Mouse (Mus musculus) MEL-GATA-1-ER (cell line): ENCODE measurements at regions not wholly inside any gene's neighbourhood (a gene's known extent, or its start where the extent isn't known, plus 50 kb on each side); places are given as distances from the start of the nearest gene placed in this dataset.

Experiments
- DNase-seq: peaks from one replicate; pipeline ENCODE4 v3.0.0-alpha.2; 2012; ENCODE audit warnings: low read depth; ENCODE audit errors: extremely low read depth

DNA sequence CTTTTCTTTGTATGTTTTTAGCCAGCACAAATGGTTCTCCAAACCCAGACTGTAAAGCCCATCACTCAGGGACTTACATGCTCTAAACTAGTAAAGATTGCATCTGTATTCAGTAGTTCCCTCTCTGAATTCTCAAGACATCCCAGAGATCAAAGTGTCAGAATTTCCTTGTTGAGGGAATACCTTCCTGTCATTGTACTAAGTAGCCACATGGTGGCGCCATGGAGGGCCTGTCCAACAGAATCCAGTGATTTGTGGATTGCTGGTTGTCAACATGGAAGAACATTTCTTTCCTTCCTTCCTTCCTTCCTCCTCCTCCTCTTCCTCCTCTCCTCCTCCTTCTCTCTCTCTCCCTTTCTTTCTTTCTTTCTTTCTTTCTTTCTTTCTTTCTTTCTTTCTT lies 93.6 kb upstream of the Trpm1 start:
- DNase-seq = peak; percentile 59

DNA sequence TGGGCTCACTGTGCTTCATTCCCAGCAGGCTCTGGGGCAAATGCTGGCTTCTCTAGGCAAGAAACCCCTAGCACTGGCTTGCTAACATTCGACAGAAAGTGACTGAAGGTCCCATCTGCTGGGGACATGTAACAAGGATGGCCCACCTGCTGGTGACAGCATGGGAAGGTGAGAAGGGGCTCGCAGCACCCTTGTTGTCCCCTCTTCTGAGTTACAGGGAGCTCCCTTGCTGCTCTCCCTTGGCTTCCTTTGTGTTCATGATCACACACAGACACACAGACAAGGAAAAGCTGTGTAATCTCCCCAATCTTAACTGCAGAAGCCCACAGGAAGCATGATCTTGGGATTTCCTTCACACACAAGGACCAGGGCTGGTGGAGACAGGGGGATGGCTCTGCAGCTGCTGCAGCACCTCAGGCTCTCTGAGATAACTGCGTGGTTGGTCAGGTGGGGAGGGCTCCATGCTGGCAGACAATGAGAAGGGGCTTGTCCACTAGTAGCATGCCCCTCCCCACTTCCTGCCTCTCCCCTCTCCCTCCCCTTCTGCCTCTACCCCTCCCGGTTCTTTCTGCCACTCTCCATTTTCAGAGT lies 95.3 kb upstream of the Trpm1 start:
- DNase-seq = no peak

- DNase-seq = peak; percentile 87
Observed at GRCm38 (mm10) chr7:64057873-64058272, 95.8 kb upstream of the Trpm1 start.

DNA sequence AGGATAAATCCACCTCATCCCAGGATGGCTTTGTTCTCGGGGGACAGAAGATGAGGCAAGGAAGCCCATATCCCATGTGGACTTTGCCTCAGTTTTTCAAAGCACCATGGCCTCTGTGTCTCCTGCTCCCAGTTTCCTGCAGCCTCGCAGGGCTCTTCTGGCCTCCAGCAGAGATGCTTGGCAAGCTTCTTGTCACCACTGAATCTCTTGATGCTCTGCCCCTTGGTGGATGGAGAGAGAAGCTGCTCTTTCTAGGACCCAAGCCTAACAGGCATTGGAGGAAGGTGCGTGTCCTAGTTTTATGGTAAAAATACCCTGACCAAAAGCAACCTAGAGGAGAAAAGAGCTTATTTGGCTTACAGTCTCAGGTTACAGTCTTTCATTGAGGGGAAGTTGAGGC lies 97.1 kb upstream of the Trpm1 start:
- no peak for DNase-seq

GRCm38 (mm10) chr7:64054996-64055395 lies 98.6 kb upstream of the Trpm1 start:
- DNase-seq = no peak

DNA sequence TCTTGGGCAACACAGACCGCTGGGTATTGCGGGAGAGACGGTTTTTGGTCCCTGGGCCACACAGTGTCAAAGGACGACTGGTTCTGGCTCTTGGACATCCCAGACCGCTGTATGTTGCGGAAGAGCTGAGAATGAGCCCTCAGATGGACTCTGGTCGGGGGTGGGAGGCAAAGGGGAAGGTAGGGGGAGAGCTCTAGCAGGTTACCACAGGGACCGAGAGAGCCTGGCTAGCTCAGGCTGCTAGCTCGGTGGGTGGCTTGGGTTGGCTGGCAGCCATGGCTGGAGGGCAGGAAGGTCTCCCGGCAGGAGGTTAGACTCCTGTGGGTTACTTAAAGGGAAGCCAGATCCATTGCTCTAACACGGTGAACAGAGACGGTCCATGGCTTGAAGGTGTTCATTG lies 99.9 kb upstream of the Trpm1 start:
- DNase-seq = no peak

DNA sequence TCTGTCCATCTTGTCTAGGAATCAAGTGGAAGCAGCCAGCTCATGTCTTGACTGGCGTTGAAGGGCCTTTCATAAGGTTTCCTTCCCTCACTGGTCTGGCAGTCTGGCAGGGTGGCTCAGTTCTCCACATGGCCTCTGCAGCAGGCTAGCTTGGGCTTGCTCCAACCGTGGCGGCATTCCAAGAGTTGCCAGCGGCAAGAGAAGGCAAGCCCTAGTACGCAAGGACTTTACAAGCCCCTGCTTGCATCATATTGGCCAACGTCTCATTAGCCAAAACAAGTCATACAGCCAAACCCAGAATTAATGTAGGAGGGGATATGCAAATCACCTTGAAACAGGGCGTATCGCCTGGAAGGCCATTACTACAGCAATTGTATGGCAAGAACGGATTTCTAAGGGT lies 101.2 kb upstream of the Trpm1 start:
- no peak for DNase-seq

DNA sequence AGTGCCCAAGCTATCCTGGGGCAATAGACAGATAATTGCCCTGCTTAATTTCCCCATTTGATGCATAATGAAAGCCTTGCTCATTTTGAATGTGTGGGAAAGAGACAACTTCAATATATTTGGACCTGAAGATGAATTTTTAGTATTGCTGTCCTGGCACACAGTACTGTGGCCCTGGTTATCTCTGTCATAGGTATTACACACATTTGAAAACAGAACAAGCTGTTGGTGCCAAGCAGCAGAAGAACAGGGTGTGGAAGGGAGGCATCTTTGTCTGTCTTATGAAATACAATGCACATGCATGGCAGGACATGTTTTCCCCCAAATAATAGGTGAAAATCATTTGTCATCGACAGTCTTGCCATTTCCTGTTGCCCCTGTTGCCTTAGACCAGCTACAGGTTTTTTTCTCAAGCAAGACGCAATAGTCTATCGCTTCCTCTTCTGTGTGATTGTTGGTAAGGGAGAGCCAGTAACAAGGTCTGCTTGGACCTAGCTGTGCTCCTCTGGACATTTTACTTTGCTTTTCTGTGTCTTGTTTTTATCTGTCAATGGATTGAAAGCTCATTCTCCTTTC lies 102.7 kb upstream of the Trpm1 start:
- no peak for DNase-seq

DNA sequence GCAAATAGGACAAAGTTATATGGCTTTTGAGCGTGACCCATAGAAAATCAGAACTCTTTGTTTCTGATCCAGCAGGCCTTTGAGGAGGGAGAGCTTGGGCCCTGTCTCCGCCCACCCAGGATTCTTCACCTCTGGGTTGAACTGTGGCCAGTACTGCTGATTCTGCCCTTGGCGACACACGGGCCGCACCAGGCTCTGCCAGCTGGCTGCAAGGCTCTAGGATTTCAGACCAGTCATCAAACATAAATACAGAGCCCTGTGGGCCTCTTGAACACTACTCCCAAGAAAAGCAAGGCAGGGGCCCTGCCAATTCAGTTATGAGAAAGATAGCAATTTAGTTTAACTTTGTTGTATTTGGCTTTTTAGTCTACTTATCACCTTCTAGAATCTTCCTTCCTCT lies 103.4 kb upstream of the Trpm1 start:
- no peak for DNase-seq

GRCm38 (mm10) chr7:64049183-64049965 lies 104.3 kb upstream of the Trpm1 start:
- peak; percentile 97 for DNase-seq

- DNase-seq = peak; percentile 84
Observed at GRCm38 (mm10) chr7:64048452-64049182, 105.0 kb upstream of the Trpm1 start.

DNA sequence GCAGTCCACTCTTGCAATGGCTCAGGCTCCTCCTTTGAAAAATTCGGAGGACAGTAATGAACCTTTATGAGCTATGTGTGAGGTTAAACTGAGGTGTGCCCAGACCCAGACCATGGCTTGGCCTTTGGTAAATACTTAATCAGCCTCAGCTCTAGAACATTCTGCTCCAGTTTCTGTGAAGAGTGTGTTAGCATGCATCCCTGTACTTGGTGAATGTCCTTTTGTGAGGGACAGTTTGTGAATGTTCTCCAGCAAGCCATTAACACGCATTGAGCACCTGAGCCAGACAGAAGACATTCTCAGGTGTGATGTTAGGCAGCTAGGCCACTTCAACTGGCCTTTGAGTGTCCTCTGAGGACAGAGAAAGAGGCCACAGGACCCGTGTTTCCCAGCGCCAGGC lies 105.8 kb upstream of the Trpm1 start:
- no peak for DNase-seq

GRCm38 (mm10) chr7:64045292-64045691 lies 106.6 kb upstream of the Klf13 start:
- DNase-seq = no peak

GRCm38 (mm10) chr7:64042978-64043377 lies 104.3 kb upstream of the Klf13 start:
- no peak for DNase-seq

DNA sequence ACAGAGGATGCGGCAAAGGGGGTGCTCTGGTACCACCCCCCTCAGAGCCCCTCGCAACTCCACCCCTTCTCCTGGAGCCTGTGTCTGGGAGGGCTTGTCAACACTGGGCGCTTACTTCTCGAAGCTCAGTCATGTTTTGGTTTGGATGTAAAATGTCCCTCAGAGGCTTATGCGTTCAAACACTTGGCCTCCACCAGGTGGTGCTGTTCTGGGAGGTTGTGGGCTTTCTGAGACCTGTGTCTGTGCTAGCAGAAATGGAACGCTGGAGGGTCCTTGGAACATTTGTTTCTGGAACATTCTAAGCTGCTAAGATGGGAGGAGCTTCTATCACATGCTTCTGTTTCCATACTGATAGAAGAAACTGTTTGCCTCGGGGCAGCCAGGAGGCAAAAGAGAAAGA lies 102.6 kb upstream of the Klf13 start:
- no peak for DNase-seq

DNA sequence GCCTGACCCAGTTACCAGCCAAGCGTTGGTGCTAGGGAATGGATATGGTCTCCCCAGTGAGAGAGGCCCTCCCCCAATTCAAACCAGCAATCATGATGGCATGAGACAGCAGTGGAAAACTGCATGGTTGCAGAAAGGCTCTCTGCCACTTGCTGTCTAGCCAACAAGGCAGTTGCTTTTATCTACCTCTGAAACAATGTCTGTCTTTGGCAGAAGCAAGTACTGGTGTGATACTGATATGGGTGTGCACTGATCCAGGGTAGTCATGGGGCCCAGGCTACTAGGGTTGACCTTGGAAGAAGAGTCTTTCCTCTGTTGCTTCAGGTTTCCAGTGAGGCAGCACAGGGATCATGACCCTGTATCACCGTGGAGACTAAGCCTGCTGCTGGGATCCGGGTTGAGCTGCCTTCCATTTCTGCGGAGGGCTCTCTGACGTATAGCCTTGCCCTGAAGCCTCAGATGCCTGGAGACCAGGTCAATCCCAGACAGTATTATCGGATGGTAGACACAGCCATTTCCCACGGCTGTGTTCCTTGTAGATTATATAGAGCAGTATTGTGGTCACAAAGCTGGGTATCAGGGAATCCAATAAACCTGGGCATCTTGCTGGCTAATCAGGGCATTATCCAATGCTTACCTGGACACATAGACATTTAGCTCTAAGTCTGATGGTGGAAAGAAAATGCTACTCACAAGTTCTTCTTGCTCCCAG lies 101.5 kb upstream of the Klf13 start:
- DNase-seq = no peak

- DNase-seq = no peak
Observed at GRCm38 (mm10) chr7:64037701-64038231, 99.1 kb upstream of the Klf13 start.

- no peak for DNase-seq
Observed at GRCm38 (mm10) chr7:64036154-64036553, 97.4 kb upstream of the Klf13 start.

DNA sequence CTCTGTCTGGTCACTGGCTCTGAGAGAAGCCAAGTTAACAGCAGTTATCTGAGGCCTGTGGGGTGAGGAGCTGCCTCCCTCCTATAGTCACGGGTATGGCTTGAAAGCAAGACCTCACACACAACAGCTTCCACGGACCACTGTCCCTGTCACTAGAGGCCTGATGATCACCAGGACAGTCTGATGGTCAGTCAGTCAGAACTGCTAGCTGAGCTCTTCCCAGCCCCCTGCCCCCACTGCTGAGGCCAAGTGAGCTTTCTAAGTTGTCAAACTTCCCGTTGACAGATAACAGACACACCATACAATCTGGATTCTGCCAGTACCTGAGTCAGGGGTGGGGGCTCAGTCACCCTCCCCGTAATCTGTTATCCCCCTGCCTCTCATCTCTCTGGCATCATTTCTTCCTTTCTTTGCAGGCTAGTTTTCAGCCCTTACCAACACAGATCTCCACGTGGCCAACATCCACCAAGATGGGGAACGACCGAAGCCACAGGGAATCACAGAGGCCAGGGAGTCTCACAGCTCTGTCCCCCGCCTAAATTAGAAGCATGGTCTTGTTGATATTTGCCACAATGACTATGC lies 96.4 kb upstream of the Klf13 start:
- no peak for DNase-seq

DNA sequence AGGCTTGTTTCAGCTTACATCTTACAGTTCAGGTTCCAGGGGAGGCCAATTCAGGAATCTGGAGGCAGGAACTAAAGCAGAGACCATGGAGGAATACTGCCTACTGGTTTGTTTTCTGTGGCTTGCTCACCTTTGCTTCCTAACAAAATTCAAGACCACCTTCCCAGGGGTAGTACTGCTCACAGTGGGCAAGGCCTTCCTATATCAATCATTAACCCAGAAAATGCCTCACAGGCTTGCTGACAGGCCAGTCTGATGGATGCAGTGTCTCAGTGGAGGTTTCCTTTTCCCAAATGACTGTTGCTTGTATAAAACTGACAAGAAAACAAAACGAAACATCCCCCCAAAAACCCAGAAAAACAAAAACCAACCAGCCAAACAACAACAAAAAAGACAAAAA lies 95.8 kb upstream of the Klf13 start:
- DNase-seq = no peak

DNA sequence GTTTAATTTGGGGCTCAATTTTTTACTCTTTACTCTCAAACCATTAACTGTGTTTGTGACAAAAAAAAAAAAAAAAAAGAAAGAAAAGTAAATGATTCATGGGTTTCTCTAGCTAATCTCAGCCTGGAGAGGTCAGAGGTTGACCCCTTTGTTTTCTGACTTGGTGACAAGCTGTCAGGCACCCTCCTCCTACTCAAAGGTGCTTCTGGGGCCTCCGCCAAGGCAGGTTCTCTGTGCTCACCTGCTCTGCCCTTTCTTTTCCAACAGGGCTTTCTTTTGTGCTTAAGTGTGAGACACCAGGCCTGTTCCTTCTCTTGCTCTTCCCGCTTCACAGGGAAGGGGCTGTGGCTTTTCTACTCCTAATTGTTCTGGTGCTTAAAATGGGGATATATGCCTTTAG lies 94.7 kb upstream of the Klf13 start:
- no peak for DNase-seq
